Mouse (Mus musculus) heart, adult 2 months (tissue): ENCODE data around the gene Sap30l.

Experiments
- CTCF ChIP-seq: fragments of 200-600 bp; IDR thresholded peaks from 2 replicates; pipeline ENCODE4 v1.8.1; 2022; ENCODE audit warnings: antibody characterized with exemption, mild to moderate bottlenecking, moderate library complexity
- EP300 ChIP-seq: fragments of 200-500 bp; IDR thresholded peaks from 2 replicates; pipeline ENCODE4 v1.6.1; 2011; ENCODE audit warnings: low read depth, low read length, control low read depth; ENCODE audit not compliant: insufficient read depth
- POLR2A ChIP-seq: fragments of 200-500 bp; IDR thresholded peaks from 2 replicates; pipeline ENCODE4 v1.6.1; 2011; ENCODE audit warnings: mild to moderate bottlenecking, low read depth, low read length, control low read depth; ENCODE audit not compliant: insufficient read depth

DNA sequence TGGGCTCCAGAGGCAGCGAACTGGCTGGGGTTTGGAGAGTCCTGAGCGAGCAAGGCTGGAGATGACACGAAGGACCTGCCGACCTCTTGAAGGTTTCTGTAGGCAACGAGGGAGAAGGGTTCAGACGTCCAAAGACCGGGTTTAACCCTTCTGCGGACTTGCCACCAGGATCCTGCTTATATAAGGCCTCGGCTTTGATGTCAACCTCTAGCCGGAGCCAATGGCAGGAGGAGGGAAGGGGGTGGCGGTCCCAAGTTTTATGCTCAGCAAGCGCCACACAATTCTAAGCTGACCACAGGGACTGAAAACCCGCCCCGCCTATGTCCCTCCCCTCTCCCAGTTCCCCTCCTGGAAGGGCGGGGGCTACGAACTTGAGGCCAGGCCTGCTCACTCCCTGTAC lies 30.4 kb downstream of the Sap30l start:
- TF ChIP-seq CTCF (no peak), EP300 (no peak), POLR2A (no peak)
